Mouse (Mus musculus): ENCODE data around the gene Ccdc73. TPM values are rescaled to one million over a fixed set of nuclear protein-coding genes. Genes with fewer than 3 reads are reported as not detected.

Gene Ccdc73
- polyA plus RNA-seq, 1 experiment = not detected

DNA sequence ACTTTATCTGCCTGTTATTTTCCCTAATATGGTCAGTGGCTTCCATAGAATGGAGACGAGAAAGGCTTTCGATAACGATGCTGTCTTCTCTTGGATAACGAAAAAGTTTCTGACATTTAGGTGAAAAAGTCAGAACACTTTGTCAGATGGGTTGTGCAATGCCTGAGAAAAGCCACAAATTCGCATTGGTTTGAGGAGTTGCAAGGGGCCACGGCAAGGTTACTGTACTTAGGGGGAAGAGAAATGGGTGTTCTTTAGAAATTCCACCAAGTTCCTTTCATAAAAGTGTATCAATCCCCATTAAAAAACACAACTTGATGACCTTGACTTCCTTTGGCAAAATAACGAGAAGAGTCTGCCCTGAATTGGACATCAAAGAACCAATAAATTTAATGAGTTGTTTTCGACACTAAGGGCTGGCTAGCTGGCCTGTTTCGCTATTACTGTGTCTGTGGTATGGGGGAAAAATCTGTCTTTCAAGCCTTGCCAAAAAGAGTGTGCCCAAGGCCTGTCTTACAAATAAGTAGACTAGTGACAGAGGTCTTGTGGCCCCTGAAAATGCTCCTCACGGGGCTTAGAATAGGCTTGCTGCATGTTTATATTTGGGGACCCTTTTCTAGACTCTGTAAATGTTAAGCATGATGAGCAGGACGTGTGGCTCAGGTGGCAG is 168.9 kb downstream of the Ccdc73 start:
- H3K27ac ChIP-seq (ENCODE audit: insufficient read depth, low read depth, low read length) = no peak overlapping the region
- 81% methylated on average over 11 of the region's 11 CpGs for WGBS
- no peaks in the 10 kb centered on the region for H3K4me1 ChIP-seq (ENCODE audit: control insufficient read depth, insufficient read depth, insufficient read length, low read length)
- H3K27me3 ChIP-seq (ENCODE audit: control insufficient read depth, insufficient read depth, low read length) = no peaks in the 10 kb centered on the region
- TF ChIP-seq POLR2A (IDR thresholded peaks at IDR 0.05; ENCODE audit: low read depth, low read length) = no peak
- TF ChIP-seq CTCF (IDR thresholded peaks at IDR 0.05; ENCODE audit: extremely low read depth, insufficient read length, insufficient replicate concordance, low read depth, low read length) = no peak
- H3K4me3 ChIP-seq (ENCODE audit: low read depth, low read length) = no peak overlapping the region
- H3K36me3 ChIP-seq (ENCODE audit: control insufficient read depth, insufficient read depth, low read length) = no peaks in the 10 kb centered on the region

DNA sequence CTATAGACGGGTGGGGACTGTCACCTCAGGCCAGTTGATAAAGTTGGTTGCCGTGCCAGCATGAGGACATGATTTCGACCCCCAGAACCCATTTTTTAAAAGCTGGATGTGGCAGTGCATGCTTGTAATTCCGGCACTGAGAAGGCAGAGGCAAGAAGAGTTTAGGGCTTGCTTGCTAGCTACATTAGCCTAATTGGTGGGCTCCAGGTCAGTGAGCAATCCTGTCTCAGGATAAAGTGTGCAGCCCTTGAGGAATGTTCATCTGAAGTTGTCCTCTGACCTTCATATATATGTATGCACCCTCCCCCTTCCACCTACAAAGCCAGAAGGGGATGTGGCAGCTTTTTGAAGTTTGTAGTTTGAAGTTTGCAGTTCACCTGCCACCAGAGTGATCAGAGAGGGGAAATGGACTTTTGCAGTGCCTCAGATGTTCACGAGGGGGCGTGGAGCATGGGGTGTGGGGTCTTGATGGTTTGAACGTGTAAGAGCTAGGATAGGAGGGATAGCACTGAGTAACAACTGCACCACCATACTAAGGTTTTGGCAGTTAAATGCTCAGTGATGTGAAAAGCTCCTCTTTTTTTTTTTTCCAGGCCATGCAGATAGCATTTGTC is 170.5 kb downstream of the Ccdc73 start:
- 71% methylated on average over 7 of the region's 7 CpGs for whole genome bisulfite sequencing
- no peak for TF ChIP-seq CTCF (IDR thresholded peaks at IDR 0.05; ENCODE audit: extremely low read depth, insufficient read length, insufficient replicate concordance, low read depth, low read length)
- TF ChIP-seq POLR2A (IDR thresholded peaks at IDR 0.05; ENCODE audit: low read depth, low read length) = no peak
- Histone ChIP-seq H3K4me3 (ENCODE audit: low read depth, low read length) (no peak overlapping the region), H3K4me1 (ENCODE audit: control insufficient read depth, insufficient read depth, insufficient read length, low read length) (no peaks in the 10 kb centered on the region), H3K27me3 (ENCODE audit: control insufficient read depth, insufficient read depth, low read length) (no peaks in the 10 kb centered on the region), H3K36me3 (ENCODE audit: control insufficient read depth, insufficient read depth, low read length) (no peaks in the 10 kb centered on the region), H3K27ac (ENCODE audit: insufficient read depth, low read depth, low read length) (no peak overlapping the region)

DNA sequence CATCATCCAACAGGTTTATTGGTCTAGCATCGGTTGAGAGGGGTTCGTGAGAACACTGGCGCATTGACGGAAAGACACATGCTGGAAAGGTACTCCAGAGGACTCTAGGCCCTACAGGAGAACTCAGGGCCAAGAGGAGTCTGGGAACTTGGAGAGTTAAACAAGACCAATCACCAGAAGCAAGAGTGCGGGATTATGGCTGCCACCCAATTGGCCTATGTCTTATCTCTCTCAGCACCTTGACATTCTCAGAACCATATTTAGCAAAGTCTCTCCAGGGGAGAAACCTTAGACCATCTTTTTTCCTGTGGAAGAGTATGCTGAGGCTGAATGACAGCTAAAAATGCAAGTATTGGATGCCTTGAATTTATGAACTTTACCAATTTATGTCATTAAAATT is 171.3 kb downstream of the Ccdc73 start:
- H3K4me3 ChIP-seq (ENCODE audit: low read depth, low read length) = no peak overlapping the region
- no peaks in the 10 kb centered on the region for H3K36me3 ChIP-seq (ENCODE audit: control insufficient read depth, insufficient read depth, low read length)
- no peaks in the 10 kb centered on the region for H3K4me1 ChIP-seq (ENCODE audit: control insufficient read depth, insufficient read depth, insufficient read length, low read length)
- no peak for TF ChIP-seq POLR2A (IDR thresholded peaks at IDR 0.05; ENCODE audit: low read depth, low read length)
- no peak for TF ChIP-seq CTCF (IDR thresholded peaks at IDR 0.05; ENCODE audit: extremely low read depth, insufficient read length, insufficient replicate concordance, low read depth, low read length)
- no peaks in the 10 kb centered on the region for H3K27me3 ChIP-seq (ENCODE audit: control insufficient read depth, insufficient read depth, low read length)
- 90% methylated on average over 5 of the region's 5 CpGs for WGBS
- H3K27ac ChIP-seq (ENCODE audit: insufficient read depth, low read depth, low read length) = no peak overlapping the region

DNA sequence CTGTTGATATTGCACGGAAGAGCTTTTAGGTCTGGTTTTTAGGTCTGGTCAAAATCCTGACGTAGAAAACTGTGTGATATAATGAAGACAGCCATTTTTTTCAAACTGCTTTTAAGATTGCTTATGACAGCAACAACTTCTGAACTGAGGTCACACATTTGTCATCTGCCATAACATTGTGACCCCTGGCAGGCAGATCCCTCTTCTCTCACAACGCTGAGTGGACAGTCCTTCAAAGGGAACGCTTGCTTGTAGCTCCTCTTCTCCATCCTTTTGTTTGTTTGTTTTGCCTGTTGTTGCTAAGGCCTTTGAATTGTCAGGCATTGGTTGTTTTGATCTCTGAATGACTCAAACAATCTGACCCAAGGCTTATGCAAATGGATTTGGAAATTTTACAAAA is 173.3 kb downstream of the Ccdc73 start:
- Histone ChIP-seq H3K27ac (ENCODE audit: insufficient read depth, low read depth, low read length) (no peak overlapping the region), H3K27me3 (ENCODE audit: control insufficient read depth, insufficient read depth, low read length) (no peaks in the 10 kb centered on the region), H3K4me1 (ENCODE audit: control insufficient read depth, insufficient read depth, insufficient read length, low read length) (no peaks in the 10 kb centered on the region), H3K4me3 (ENCODE audit: low read depth, low read length) (no peak overlapping the region), H3K36me3 (ENCODE audit: control insufficient read depth, insufficient read depth, low read length) (no peaks in the 10 kb centered on the region)
- no peak for TF ChIP-seq CTCF (IDR thresholded peaks at IDR 0.05; ENCODE audit: extremely low read depth, insufficient read length, insufficient replicate concordance, low read depth, low read length)
- no peak for TF ChIP-seq POLR2A (IDR thresholded peaks at IDR 0.05; ENCODE audit: low read depth, low read length)
- 74% methylated on average over 4 of the region's 4 CpGs for WGBS

DNA sequence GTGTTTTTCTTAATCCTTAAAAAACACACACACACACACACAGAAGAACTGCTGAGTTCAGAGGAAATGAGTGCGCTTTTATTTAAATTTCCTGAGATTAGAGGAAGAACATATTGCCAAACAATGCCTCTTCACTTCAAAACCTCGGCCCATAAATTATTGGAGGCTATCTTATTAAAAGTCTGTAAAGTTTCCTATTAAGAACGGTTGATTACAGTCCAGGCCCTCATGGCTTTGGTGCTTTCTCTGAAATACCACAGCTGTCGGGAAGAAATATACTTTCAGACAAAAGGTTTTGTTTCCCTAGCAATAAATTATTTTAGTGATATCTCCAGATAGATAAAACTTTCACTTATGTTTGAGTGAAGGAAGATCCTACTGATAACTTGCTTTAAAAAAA is 175.5 kb downstream of the Ccdc73 start:
- TF ChIP-seq CTCF (IDR thresholded peaks at IDR 0.05; ENCODE audit: extremely low read depth, insufficient read length, insufficient replicate concordance, low read depth, low read length) (no peak), POLR2A (IDR thresholded peaks at IDR 0.05; ENCODE audit: low read depth, low read length) (no peak)
- 42% methylated on average over 4 of the region's 4 CpGs for WGBS
- H3K27me3 ChIP-seq (ENCODE audit: control insufficient read depth, insufficient read depth, low read length) = no peaks in the 10 kb centered on the region

DNA sequence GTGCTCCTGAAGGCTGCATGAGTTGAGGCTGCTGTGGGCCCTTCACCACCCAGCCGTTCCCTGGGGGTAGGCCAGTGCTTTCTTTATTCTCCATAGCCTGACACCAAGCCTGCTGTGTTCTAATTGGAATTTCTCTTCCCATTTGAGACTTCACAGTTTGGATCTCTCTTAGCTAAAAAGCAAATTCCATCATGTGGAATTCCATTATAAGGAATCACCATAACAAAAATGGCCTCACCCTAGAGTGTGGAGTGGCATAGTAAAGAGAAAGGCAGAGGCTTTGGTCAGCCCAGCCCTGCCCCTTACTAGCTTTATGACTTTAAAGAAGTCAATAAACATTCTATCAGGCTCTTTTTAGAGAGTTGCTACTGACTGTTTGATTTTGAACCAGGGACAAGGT is 180.7 kb downstream of the Ccdc73 start:
- 54% methylated on average over 1 of the region's 1 CpGs for WGBS
- H3K27me3 ChIP-seq (ENCODE audit: control insufficient read depth, insufficient read depth, low read length) = no peaks in the 10 kb centered on the region
- H3K4me1 ChIP-seq (ENCODE audit: control insufficient read depth, insufficient read depth, insufficient read length, low read length) = no peaks in the 10 kb centered on the region
- no peak overlapping the region for H3K27ac ChIP-seq (ENCODE audit: insufficient read depth, low read depth, low read length)
- no peak for TF ChIP-seq POLR2A (IDR thresholded peaks at IDR 0.05; ENCODE audit: low read depth, low read length)
- TF ChIP-seq CTCF (IDR thresholded peaks at IDR 0.05; ENCODE audit: extremely low read depth, insufficient read length, insufficient replicate concordance, low read depth, low read length) = no peak
- no peak overlapping the region for H3K4me3 ChIP-seq (ENCODE audit: low read depth, low read length)
- no peaks in the 10 kb centered on the region for H3K36me3 ChIP-seq (ENCODE audit: control insufficient read depth, insufficient read depth, low read length)

More for the DNA sequence above, 175.5 kb downstream of the Ccdc73 start:
- Histone ChIP-seq H3K4me3 (ENCODE audit: low read depth, low read length) (no peak overlapping the region), H3K27ac (ENCODE audit: insufficient read depth, low read depth, low read length) (no peak overlapping the region), H3K4me1 (ENCODE audit: control insufficient read depth, insufficient read depth, insufficient read length, low read length) (no peaks in the 10 kb centered on the region), H3K36me3 (ENCODE audit: control insufficient read depth, insufficient read depth, low read length) (no peaks in the 10 kb centered on the region)

DNA sequence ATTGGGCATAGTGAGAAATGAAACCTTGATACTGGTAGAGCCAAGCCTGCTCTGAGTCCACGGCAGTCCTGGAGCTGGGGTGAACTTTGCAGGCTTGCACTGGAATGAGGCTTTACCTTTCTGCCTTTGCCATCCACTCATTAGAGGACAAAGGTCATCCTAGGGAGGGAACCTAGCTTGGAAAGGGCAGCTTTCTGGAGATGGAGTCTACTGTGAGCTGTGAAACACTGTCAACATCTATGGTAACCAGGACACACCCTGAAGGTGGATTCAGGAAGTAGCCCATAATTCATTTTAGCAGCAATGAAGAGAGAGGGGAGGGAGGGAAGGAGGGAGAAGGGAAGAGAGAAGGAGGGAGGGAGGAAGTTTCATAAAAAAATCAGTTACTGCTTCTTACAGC is 187.9 kb downstream of the Ccdc73 start:
- H3K27ac ChIP-seq (ENCODE audit: insufficient read depth, low read depth, low read length) = no peak overlapping the region
- H3K4me3 ChIP-seq (ENCODE audit: low read depth, low read length) = no peak overlapping the region
- 32% methylated on average over 1 of the region's 1 CpGs for WGBS
- no peaks in the 10 kb centered on the region for H3K4me1 ChIP-seq (ENCODE audit: control insufficient read depth, insufficient read depth, insufficient read length, low read length)
- H3K27me3 ChIP-seq (ENCODE audit: control insufficient read depth, insufficient read depth, low read length) = no peaks in the 10 kb centered on the region
- no peaks in the 10 kb centered on the region for H3K36me3 ChIP-seq (ENCODE audit: control insufficient read depth, insufficient read depth, low read length)
- TF ChIP-seq POLR2A (IDR thresholded peaks at IDR 0.05; ENCODE audit: low read depth, low read length) = no peak
- no peak for TF ChIP-seq CTCF (IDR thresholded peaks at IDR 0.05; ENCODE audit: extremely low read depth, insufficient read length, insufficient replicate concordance, low read depth, low read length)

All from small intestine, adult 2 months (tissue).